Mouse (Mus musculus): Measurements from ENCODE around the gene Olfr462.

- no peak for TF ChIP-seq POLR2AphosphoS2 (IDR thresholded peaks at IDR 0.05; ENCODE audit: low read depth, low read length)
- no peak for TF ChIP-seq SMC3 (IDR thresholded peaks at IDR 0.05; ENCODE audit: low read depth, low read length)
- no peak for TF ChIP-seq IRF4 (IDR thresholded peaks at IDR 0.05; ENCODE audit: low read depth, low read length)
- TF ChIP-seq CTCF (conservative IDR thresholded peaks at IDR 0.05 in 1 of 2, IDR thresholded peaks at IDR 0.05 in 1 of 2; ENCODE audit: low read depth in 2 of 2, low read length in 2 of 2), result no peak
- TF ChIP-seq CHD1 (IDR thresholded peaks at IDR 0.05; ENCODE audit: low read depth, low read length), result no peak
- TF ChIP-seq ZC3H11A (IDR thresholded peaks at IDR 0.05; ENCODE audit: low read depth, low read length), result no peak
- no peak for TF ChIP-seq GABPA (IDR thresholded peaks at IDR 0.05; ENCODE audit: insufficient replicate concordance, low read depth, low read length)
- TF ChIP-seq POLR2A (IDR thresholded peaks at IDR 0.05; ENCODE audit: low read depth, low read length), result no peak
- no peak for TF ChIP-seq USF2 (conservative IDR thresholded peaks at IDR 0.05; ENCODE audit: low read depth, low read length)
- TF ChIP-seq EP300 (IDR thresholded peaks at IDR 0.05; ENCODE audit: low read length), result no peak
These were observed 10.4 kb downstream of the Olfr462 start for GRCm38 (mm10) chr11:87881714-87882113.
